Mouse (Mus musculus) heart, embryonic 16.5 days (tissue): Measurements from ENCODE around the gene Tulp2. TPM values are rescaled to one million over a fixed set of nuclear protein-coding genes. Genes with fewer than 3 reads are reported as not detected.
"Not testable (repeated sequence)": the region's sequence is repeated elsewhere in the genome, so short reads cannot be mapped to it uniquely, and the experiment has no call there.

Experiments used
- ATAC-seq: fragments of 200-750 bp; cut with Nextera tagmentation; replicated peaks from 2 replicates; pipeline ENCODE4 v1.8.0; 2017; ENCODE audit warnings: moderate number of reproducible peaks; ENCODE audit not compliant: insufficient read depth, low FRiP score; ENCODE audit errors: extremely low read depth
- H3K27ac ChIP-seq: fragments of 300-500 bp; sonication (generic); 2 replicates; pipeline ENCODE4 v1.5.1; 2014; ENCODE audit warnings: mild to moderate bottlenecking, low read length, control low read depth, moderate library complexity
- H3K27me3 ChIP-seq: fragments of 300-500 bp; sonication (generic); 2 replicates; pipeline ENCODE4 v1.6.1; 2014; ENCODE audit warnings: low read length, mixed read lengths; ENCODE audit not compliant: control insufficient read depth, insufficient read depth
- H3K36me3 ChIP-seq: fragments of 300-500 bp; sonication (generic); 2 replicates; pipeline ENCODE4 v1.6.1; 2014; ENCODE audit not compliant: control insufficient read depth, insufficient read depth
- H3K4me1 ChIP-seq: fragments of 300-500 bp; sonication (generic); 2 replicates; pipeline ENCODE4 v1.6.1; 2014; ENCODE audit warnings: low read length, mixed read lengths; ENCODE audit not compliant: control insufficient read depth, insufficient read depth
- H3K4me2 ChIP-seq: fragments of 300-500 bp; sonication (generic); 2 replicates; pipeline ENCODE4 v1.6.1; 2014; ENCODE audit warnings: low read depth, mild to moderate bottlenecking, control low read depth, low read length
- H3K4me3 ChIP-seq: fragments of 300-500 bp; sonication (generic); 2 replicates; pipeline ENCODE4 v1.5.1; 2014; ENCODE audit warnings: mild to moderate bottlenecking, control low read depth, low read length
- H3K9ac ChIP-seq: fragments of 300-500 bp; sonication (generic); 2 replicates; pipeline ENCODE4 v1.6.1; 2014; ENCODE audit warnings: low read length, control low read depth
- H3K9me3 ChIP-seq: fragments of 300-500 bp; sonication (generic); replicated peaks from 2 replicates; pipeline ENCODE4 v1.6.1; 2016; ENCODE audit warnings: low read length; ENCODE audit not compliant: control insufficient read depth
- WGBS: fragments of 180-500 bp; shearing (Covaris S2); extraction: QIAGEN DNeasy Blood & Tissue Kit; methylation state at CpG from one replicate; pipeline ENCODE4 v1.1.7; 2014; 5-methylcytosine and 5-hydroxymethylcytosine counted together
- polyA plus RNA-seq: library from polyadenylated mRNA; unstranded; fragments of >200 nt; fragmentation: Nextera tagmentation; extraction: Ambion mirVana; gene quantifications from 2 replicates; pipeline ENCODE4 v1.2.1, GENCODE M21; 2015

Gene Tulp2
- polyA plus RNA-seq, 1 experiment from 2014 or later, result 0.71 TPM

- not testable (repeated sequence) for ATAC-seq, H3K4me2 ChIP-seq, H3K9me3 ChIP-seq, H3K9ac ChIP-seq, H3K27me3 ChIP-seq, H3K4me3 ChIP-seq, H3K36me3 ChIP-seq
- Histone ChIP-seq H3K4me1 (peaks cover 41% of the 10 kb centered on the region), H3K27ac (peak overlapping the region; percentile 99; the same call in 1 of the 2 replicates)
- WGBS, result 90% methylated on average over 6 of the region's 6 CpGs
Measured at GRCm38 (mm10) chr7:45527169-45527568, 45.5 kb downstream of the Tulp2 start.

- Histone ChIP-seq H3K4me3 (no peak overlapping the region), H3K27me3 (no peaks in the 10 kb centered on the region), H3K4me1 (peaks cover 25% of the 10 kb centered on the region), H3K27ac (peak overlapping the region; percentile 55), H3K4me2 (peak overlapping the region; percentile 45), H3K9me3 (no peaks in the 10 kb centered on the region), H3K36me3 (no peaks in the 10 kb centered on the region), H3K9ac (0 out of 2 replicates have a peak overlapping the region, but pooled peaks have one; percentile 41)
- WGBS, result 11% methylated on average over 6 of the region's 6 CpGs
- no peak for ATAC-seq
Measured at GRCm38 (mm10) chr7:45529461-45529860, 47.8 kb downstream of the Tulp2 start.

GRCm38 (mm10) chr7:45530643-45531042, 49.0 kb downstream of the Tulp2 start:
- no peak overlapping the region for H3K9ac ChIP-seq
- 51% methylated on average over 2 of the region's 2 CpGs for WGBS
- H3K4me3 ChIP-seq, result no peak overlapping the region
- no peak for ATAC-seq
- H3K36me3 ChIP-seq, result no peaks in the 10 kb centered on the region
- H3K27ac ChIP-seq, result peak overlapping the region; percentile 24; the same call in 1 of the 2 replicates
- no peak overlapping the region for H3K4me2 ChIP-seq
- no peaks in the 10 kb centered on the region for H3K9me3 ChIP-seq
- peaks cover 15% of the 10 kb centered on the region for H3K4me1 ChIP-seq
- no peaks in the 10 kb centered on the region for H3K27me3 ChIP-seq

- Histone ChIP-seq H3K27me3 (no peaks in the 10 kb centered on the region), H3K4me1 (peaks cover 6% of the 10 kb centered on the region)
- 86% methylated on average over 1 of the region's 1 CpGs for WGBS
Measured at GRCm38 (mm10) chr7:45535676-45536075, 54.0 kb downstream of the Tulp2 start.

DNA sequence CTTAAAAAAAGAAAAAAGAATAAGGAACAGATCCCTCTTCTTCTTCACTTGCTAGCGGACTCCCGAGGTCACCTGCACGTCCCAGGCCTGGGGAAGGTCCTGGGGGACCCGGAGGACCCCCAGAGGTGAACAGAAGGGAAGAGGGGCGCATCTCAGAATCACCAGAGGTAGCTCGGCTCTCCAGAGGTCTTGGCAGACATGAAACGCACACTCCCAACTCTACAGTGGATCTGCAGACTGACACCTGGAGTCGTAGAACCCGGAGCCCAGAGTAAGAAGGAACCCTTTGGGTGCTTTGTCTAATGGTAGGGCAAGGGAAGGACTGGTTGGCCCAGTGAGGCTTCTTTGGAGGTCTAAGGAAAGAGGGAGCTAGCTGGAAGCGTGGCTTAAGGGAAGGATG, 55.9 kb downstream of the Tulp2 start:
- 0 out of 2 replicates have a peak, but pooled peaks cover 6% of the 10 kb centered on the region for H3K4me1 ChIP-seq
- WGBS, result 83% methylated on average over 10 of the region's 10 CpGs
- H3K27me3 ChIP-seq, result no peaks in the 10 kb centered on the region
- H3K36me3 ChIP-seq, result no peaks in the 10 kb centered on the region
- H3K9me3 ChIP-seq, result no peaks in the 10 kb centered on the region
- H3K4me2 ChIP-seq, result peak overlapping the region; percentile 83
- H3K4me3 ChIP-seq, result peak overlapping the region; percentile 63
- H3K9ac ChIP-seq, result no peak overlapping the region; the same call in 1 of the 2 replicates
- no peak for ATAC-seq
- H3K27ac ChIP-seq, result no peak overlapping the region

More at GRCm38 (mm10) chr7:45535676-45536075, 54.0 kb downstream of the Tulp2 start:
- no peaks in the 10 kb centered on the region for H3K36me3 ChIP-seq
- no peak overlapping the region for H3K27ac ChIP-seq
- H3K4me2 ChIP-seq, result no peak overlapping the region
- no peak overlapping the region for H3K4me3 ChIP-seq
- H3K9me3 ChIP-seq, result no peaks in the 10 kb centered on the region
- ATAC-seq, result no peak
- H3K9ac ChIP-seq, result no peak overlapping the region

DNA sequence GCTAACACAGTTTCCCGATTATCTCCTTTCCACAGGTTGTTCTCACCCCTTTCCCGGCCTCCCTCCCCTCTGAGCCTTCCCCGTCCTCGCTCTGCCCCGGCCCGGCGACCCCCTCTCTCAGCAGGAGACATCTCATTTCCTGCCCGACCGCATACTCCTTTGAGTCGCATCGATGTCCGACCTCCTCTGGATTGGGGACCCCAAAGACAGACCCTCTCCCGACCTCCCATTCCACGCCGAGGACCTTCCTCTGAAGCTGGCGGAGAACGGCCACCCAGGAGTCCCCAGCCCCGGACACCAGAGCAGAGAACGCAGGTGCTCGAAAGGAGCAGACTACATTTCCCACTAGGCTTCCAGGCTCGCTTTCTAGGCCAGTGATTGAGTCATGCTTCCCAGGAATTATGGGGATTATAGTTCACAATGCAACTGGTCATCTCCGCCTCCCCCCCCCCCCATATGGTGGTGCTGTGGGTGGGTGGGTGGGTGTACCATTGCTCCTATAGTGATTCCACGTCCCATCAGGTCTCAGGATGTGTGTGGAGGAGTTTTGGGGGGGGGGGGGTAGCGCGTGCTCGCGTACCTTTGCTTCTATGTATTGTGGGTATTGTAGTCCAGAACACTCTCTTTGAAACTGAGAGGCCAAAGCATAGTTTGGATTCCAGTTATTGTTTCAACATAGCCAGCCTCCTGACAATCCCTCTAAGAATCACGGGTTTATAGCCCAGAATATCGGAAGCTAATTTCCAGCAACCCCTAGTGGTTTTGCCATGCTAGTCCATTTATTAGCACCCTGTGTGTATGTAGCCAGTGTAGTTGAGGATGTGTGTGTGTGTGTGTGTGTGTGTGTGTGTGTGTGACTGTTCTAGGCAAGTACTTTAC, 56.7 kb downstream of the Tulp2 start:
- Histone ChIP-seq H3K27ac (no peak overlapping the region), H3K36me3 (no peaks in the 10 kb centered on the region), H3K9ac (peak overlapping the region; percentile 69), H3K27me3 (no peaks in the 10 kb centered on the region), H3K9me3 (no peaks in the 10 kb centered on the region), H3K4me3 (peak overlapping the region; percentile 63), H3K4me2 (peak overlapping the region; percentile 83), H3K4me1 (0 out of 2 replicates have a peak, but pooled peaks cover 6% of the 10 kb centered on the region)
- 4% methylated on average over 29 of the region's 29 CpGs for WGBS
- peak; percentile 74 for ATAC-seq

DNA sequence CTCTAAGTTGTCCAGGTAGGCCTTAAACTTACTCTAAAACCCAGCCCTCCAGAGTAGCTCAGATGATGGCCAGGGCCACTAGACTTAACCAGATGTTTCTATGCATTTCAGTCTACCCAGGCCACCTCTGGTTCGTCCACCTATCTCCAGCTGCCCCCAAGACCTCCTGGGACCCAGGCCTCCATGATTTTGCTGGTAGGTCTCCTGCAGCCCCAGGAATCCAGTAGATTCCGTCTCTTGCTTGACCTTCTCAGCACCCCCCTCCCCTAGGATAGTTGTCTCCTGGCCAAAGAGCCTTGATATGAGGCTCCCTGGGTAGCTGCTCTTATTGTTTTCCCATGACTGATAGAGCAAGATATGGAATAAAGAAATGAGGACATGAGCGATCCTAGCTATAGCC, 57.4 kb downstream of the Tulp2 start:
- no peak overlapping the region for H3K27ac ChIP-seq
- ATAC-seq, result no peak
- 0 out of 2 replicates have a peak, but pooled peaks cover 6% of the 10 kb centered on the region for H3K4me1 ChIP-seq
- no peak overlapping the region for H3K9ac ChIP-seq
- H3K27me3 ChIP-seq, result no peaks in the 10 kb centered on the region
- H3K4me3 ChIP-seq, result no peak overlapping the region
- 79% methylated on average over 3 of the region's 3 CpGs for WGBS
- H3K36me3 ChIP-seq, result no peaks in the 10 kb centered on the region
- no peaks in the 10 kb centered on the region for H3K9me3 ChIP-seq
- no peak overlapping the region for H3K4me2 ChIP-seq

- H3K36me3 ChIP-seq, result no peaks in the 10 kb centered on the region
- H3K9ac ChIP-seq, result no peak overlapping the region
- H3K27me3 ChIP-seq, result no peaks in the 10 kb centered on the region
- 0 out of 2 replicates have a peak, but pooled peaks cover 6% of the 10 kb centered on the region for H3K4me1 ChIP-seq
- 60% methylated on average over 2 of the region's 2 CpGs for WGBS
- no peaks in the 10 kb centered on the region for H3K9me3 ChIP-seq
- no peak overlapping the region for H3K4me3 ChIP-seq
- H3K27ac ChIP-seq, result no peak overlapping the region
- no peak for ATAC-seq
- H3K4me2 ChIP-seq, result no peak overlapping the region
Measured at GRCm38 (mm10) chr7:45540213-45540612, 58.5 kb downstream of the Tulp2 start.

- H3K27ac ChIP-seq, result no peak overlapping the region
- no peaks in the 10 kb centered on the region for H3K36me3 ChIP-seq
- no peaks in the 10 kb centered on the region for H3K27me3 ChIP-seq
- H3K9me3 ChIP-seq, result no peaks in the 10 kb centered on the region
- H3K4me1 ChIP-seq, result no peaks in the 10 kb centered on the region
- H3K4me3 ChIP-seq, result no peak overlapping the region
- H3K9ac ChIP-seq, result no peak overlapping the region
- no peak overlapping the region for H3K4me2 ChIP-seq
- WGBS, result 74% methylated on average over 1 of the region's 1 CpGs
- no peak for ATAC-seq
Measured at GRCm38 (mm10) chr7:45544525-45544924, 62.8 kb downstream of the Tulp2 start.
